Mouse (Mus musculus) c-Kit-positive CD71-positive TER-119-positive erythroid progenitor cells, embryonic 14.5 days (primary cell): ENCODE data around the gene Gm21820.
"Not testable (repeated sequence)": the region's sequence is repeated elsewhere in the genome, so short reads cannot be mapped to it uniquely, and the experiment has no call there.

Experiments
- DNase-seq: peaks from one replicate; pipeline ENCODE4 v3.0.0-alpha.2; 2013; ENCODE audit warnings: low spot score

The Gm21820 gene

DNA sequence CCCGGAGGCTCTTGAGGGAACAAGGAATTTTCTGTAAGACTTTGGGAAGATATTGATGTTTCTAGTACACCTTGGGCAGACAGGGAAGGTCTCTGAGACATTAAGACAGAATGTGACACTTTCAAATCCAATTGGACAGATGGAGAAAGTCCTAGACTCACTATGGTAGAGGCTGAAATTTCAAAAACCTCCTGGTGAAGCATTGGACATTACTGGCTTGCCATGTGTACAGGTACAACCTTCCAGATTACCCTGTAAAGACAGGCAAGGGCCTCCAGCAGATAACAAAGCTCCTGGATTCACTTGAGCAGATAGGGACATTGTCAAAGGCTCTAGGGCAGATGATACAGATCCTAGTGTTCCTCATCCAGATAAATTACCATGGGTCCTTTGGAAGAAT is at the start of gene Gm21820:
TSS of gene Gm21820 (minus strand) at position 101 of the 400 bp plus-strand sequence.
- not testable (repeated sequence) for DNase-seq
